Mouse (Mus musculus) olfactory bulb, adult 2 months (tissue): ENCODE data around the gene Ttc39a. TPM values are rescaled to one million over a fixed set of nuclear protein-coding genes. Genes with fewer than 3 reads are reported as not detected.
A peak's percentile ranks its signal among the peaks of the same experiment; 100 is the strongest.

Experiments
- H3K27ac ChIP-seq: fragments of 200-500 bp; 2 replicates; pipeline ENCODE4 v1.5.1; 2012; ENCODE audit warnings: low read depth, low read length; ENCODE audit not compliant: insufficient read depth
- H3K4me1 ChIP-seq: fragments of 200-500 bp; 2 replicates; pipeline ENCODE4 v1.6.1; 2012; ENCODE audit warnings: low read length; ENCODE audit not compliant: control insufficient read depth, insufficient read depth
- H3K4me3 ChIP-seq: fragments of 200-500 bp; 2 replicates; pipeline ENCODE4 v1.5.1; 2012; ENCODE audit warnings: mild to moderate bottlenecking, low read depth, low read length, moderate library complexity; ENCODE audit not compliant: insufficient read depth
- CTCF ChIP-seq: fragments of 200-500 bp; IDR thresholded peaks from 2 replicates; pipeline ENCODE4 v1.5.1; 2012; ENCODE audit warnings: low read depth, mild to moderate bottlenecking, low read length, moderate library complexity; ENCODE audit not compliant: insufficient read depth
- POLR2A ChIP-seq: fragments of 200-500 bp; IDR thresholded peaks from 2 replicates; pipeline ENCODE4 v1.6.1; 2012; ENCODE audit warnings: mild to moderate bottlenecking, low read depth, low read length, moderate library complexity; ENCODE audit not compliant: insufficient read depth
- WGBS: fragments of 180-500 bp; shearing (Covaris S2); methylation state at CpG from one replicate; pipeline ENCODE4 v1.1.7; 2018; 5-methylcytosine and 5-hydroxymethylcytosine counted together
- polyA plus RNA-seq: library from polyadenylated mRNA; stranded (reverse); fragments of >200 nt; gene quantifications from 2 replicates; pipeline ENCODE4 v1.2.4, GENCODE M21; 2012; ENCODE audit warnings: low replicate concordance; ENCODE audit not compliant: missing spikeins, insufficient read depth, insufficient read length

The Ttc39a gene
- polyA plus RNA-seq, 1 experiment: not detected

- TF ChIP-seq CTCF: no peak
- TF ChIP-seq POLR2A: no peak
- Histone ChIP-seq H3K4me3 (no peak overlapping the region), H3K27ac (no peak overlapping the region), H3K4me1 (no peaks in the 10 kb centered on the region)
- WGBS: 72% methylated on average over 6 of the region's 6 CpGs
Measured at GRCm38 (mm10) chr4:109433641-109434040, 27.2 kb downstream of the Ttc39a start.

- Histone ChIP-seq H3K4me1 (no peaks in the 10 kb centered on the region), H3K4me3 (no peak overlapping the region), H3K27ac (no peak overlapping the region)
- TF ChIP-seq CTCF (no peak), POLR2A (no peak)
- WGBS: 92% methylated on average over 1 of the region's 1 CpGs
Measured at GRCm38 (mm10) chr4:109434256-109434655, 27.8 kb downstream of the Ttc39a start.

GRCm38 (mm10) chr4:109437913-109438878 lies 31.8 kb downstream of the Ttc39a start:
- peak; percentile 71; the same call in 1 of the 2 replicates for TF ChIP-seq CTCF
- TF ChIP-seq POLR2A: no peak
- no peaks in the 10 kb centered on the region for H3K4me1 ChIP-seq
- no peak overlapping the region for H3K27ac ChIP-seq
- no peak overlapping the region for H3K4me3 ChIP-seq
- WGBS: 62% methylated on average over 9 of the region's 9 CpGs

- no peak for TF ChIP-seq POLR2A
- TF ChIP-seq CTCF: no peak
- WGBS: 79% methylated on average over 8 of the region's 8 CpGs
Measured at GRCm38 (mm10) chr4:109439101-109439500, 32.7 kb downstream of the Ttc39a start.

GRCm38 (mm10) chr4:109439825-109440248 lies 33.4 kb downstream of the Ttc39a start:
- H3K27ac ChIP-seq: no peak overlapping the region
- H3K4me1 ChIP-seq: no peaks in the 10 kb centered on the region
- no peak for TF ChIP-seq POLR2A
- H3K4me3 ChIP-seq: no peak overlapping the region
- 77% methylated on average over 3 of the region's 3 CpGs for WGBS

More at GRCm38 (mm10) chr4:109439101-109439500, 32.7 kb downstream of the Ttc39a start:
- Histone ChIP-seq H3K4me3 (no peak overlapping the region), H3K4me1 (no peaks in the 10 kb centered on the region), H3K27ac (no peak overlapping the region)

GRCm38 (mm10) chr4:109440381-109440780 lies 34.0 kb downstream of the Ttc39a start:
- TF ChIP-seq CTCF (no peak), POLR2A (no peak)
- WGBS: 93% methylated on average over 5 of the region's 5 CpGs
- H3K4me3 ChIP-seq: no peak overlapping the region
- H3K27ac ChIP-seq: no peak overlapping the region
- peaks cover 3% of the 10 kb centered on the region for H3K4me1 ChIP-seq

GRCm38 (mm10) chr4:109441000-109441399 lies 34.6 kb downstream of the Ttc39a start:
- Histone ChIP-seq H3K4me3 (no peak overlapping the region), H3K4me1 (peaks cover 5% of the 10 kb centered on the region), H3K27ac (no peak overlapping the region)
- TF ChIP-seq POLR2A: no peak
- TF ChIP-seq CTCF: no peak
- 92% methylated on average over 3 of the region's 3 CpGs for WGBS

- peaks cover 5% of the 10 kb centered on the region for H3K4me1 ChIP-seq
- TF ChIP-seq POLR2A: no peak
- no peak overlapping the region for H3K4me3 ChIP-seq
- 92% methylated on average over 7 of the region's 7 CpGs for WGBS
- no peak overlapping the region for H3K27ac ChIP-seq
Measured at GRCm38 (mm10) chr4:109442126-109442525, 35.7 kb downstream of the Ttc39a start.

GRCm38 (mm10) chr4:109442649-109443048 lies 36.2 kb downstream of the Ttc39a start:
- H3K4me3 ChIP-seq: no peak overlapping the region
- no peak overlapping the region for H3K27ac ChIP-seq
- TF ChIP-seq POLR2A (no peak), CTCF (no peak)
- 64% methylated on average over 4 of the region's 4 CpGs for WGBS
- H3K4me1 ChIP-seq: peaks cover 5% of the 10 kb centered on the region
